Mouse (Mus musculus) liver, postnatal 0 days (tissue): Measurements from ENCODE around the gene Btbd18. TPM values are rescaled to one million over a fixed set of nuclear protein-coding genes. Genes with fewer than 3 reads are reported as not detected.

Experiments
- ATAC-seq: fragments of 200-750 bp; cut with Nextera tagmentation; 2 replicates; pipeline ENCODE4 v1.8.0; 2017; ENCODE audit warnings: mild to moderate bottlenecking, moderate library complexity
- DNase-seq: peaks from one replicate; pipeline ENCODE4 v3.0.0-alpha.2; 2016
- H3K27ac ChIP-seq: fragments of 300-500 bp; sonication (generic); 2 replicates; pipeline ENCODE4 v1.5.1; 2014; ENCODE audit warnings: antibody characterized with exemption, moderate library complexity, mild to moderate bottlenecking, low read depth
- H3K27me3 ChIP-seq: fragments of 300-500 bp; sonication (generic); 2 replicates; pipeline ENCODE4 v1.6.1; 2014; ENCODE audit warnings: low read length, control low read depth, mixed read lengths; ENCODE audit not compliant: insufficient read depth
- H3K36me3 ChIP-seq: fragments of 300-500 bp; sonication (generic); replicated peaks from 2 replicates; pipeline ENCODE4 v1.6.1; 2014; ENCODE audit warnings: mild to moderate bottlenecking, control low read depth, low read length, moderate library complexity, mixed read lengths; ENCODE audit not compliant: insufficient read depth
- H3K4me1 ChIP-seq: fragments of 300-500 bp; sonication (generic); 2 replicates; pipeline ENCODE4 v1.6.1; 2014; ENCODE audit warnings: antibody characterized with exemption, mild to moderate bottlenecking, control low read depth; ENCODE audit not compliant: insufficient read depth
- H3K4me2 ChIP-seq: fragments of 300-500 bp; sonication (generic); 2 replicates; pipeline ENCODE4 v1.6.1; 2014; ENCODE audit warnings: low read depth, mild to moderate bottlenecking, low read length, moderate library complexity, mixed read lengths
- H3K4me3 ChIP-seq: fragments of 300-500 bp; sonication (generic); 2 replicates; pipeline ENCODE4 v1.5.1; 2014; ENCODE audit warnings: low read depth, low read length
- H3K9ac ChIP-seq: fragments of 300-500 bp; sonication (generic); replicated peaks from 2 replicates; pipeline ENCODE4 v1.6.1; 2014; ENCODE audit warnings: mild to moderate bottlenecking, moderate library complexity
- H3K9me3 ChIP-seq: fragments of 300-500 bp; sonication (generic); 2 replicates; pipeline ENCODE4 v1.6.1; 2016; ENCODE audit warnings: mild to moderate bottlenecking, control low read depth, low read length, mixed read lengths
- CTCF ChIP-seq: sonication (generic); IDR thresholded peaks from 2 replicates; pipeline ENCODE4 v1.5.1; 2016; ENCODE audit warnings: antibody characterized with exemption, low read depth
- EP300 ChIP-seq: IDR thresholded peaks from 2 replicates; pipeline ENCODE4 v1.6.1; 2016; ENCODE audit warnings: antibody characterized with exemption, low read depth, mild to moderate bottlenecking
- WGBS: fragments of 180-500 bp; shearing (Covaris S2); extraction: QIAGEN DNeasy Blood & Tissue Kit; methylation state at CpG from one replicate; pipeline ENCODE4 v1.1.7; 2014; ENCODE audit not compliant: insufficient replicate concordance; 5-methylcytosine and 5-hydroxymethylcytosine counted together
- polyA plus RNA-seq: library from polyadenylated mRNA; unstranded; fragments of >200 nt; fragmentation: Nextera tagmentation; extraction: Ambion mirVana; gene quantifications from 2 replicates; pipeline ENCODE4 v1.2.1, GENCODE M21; 2015

Btbd18 gene
- polyA plus RNA-seq, 1 experiment from 2014 or later, result not detected

DNA sequence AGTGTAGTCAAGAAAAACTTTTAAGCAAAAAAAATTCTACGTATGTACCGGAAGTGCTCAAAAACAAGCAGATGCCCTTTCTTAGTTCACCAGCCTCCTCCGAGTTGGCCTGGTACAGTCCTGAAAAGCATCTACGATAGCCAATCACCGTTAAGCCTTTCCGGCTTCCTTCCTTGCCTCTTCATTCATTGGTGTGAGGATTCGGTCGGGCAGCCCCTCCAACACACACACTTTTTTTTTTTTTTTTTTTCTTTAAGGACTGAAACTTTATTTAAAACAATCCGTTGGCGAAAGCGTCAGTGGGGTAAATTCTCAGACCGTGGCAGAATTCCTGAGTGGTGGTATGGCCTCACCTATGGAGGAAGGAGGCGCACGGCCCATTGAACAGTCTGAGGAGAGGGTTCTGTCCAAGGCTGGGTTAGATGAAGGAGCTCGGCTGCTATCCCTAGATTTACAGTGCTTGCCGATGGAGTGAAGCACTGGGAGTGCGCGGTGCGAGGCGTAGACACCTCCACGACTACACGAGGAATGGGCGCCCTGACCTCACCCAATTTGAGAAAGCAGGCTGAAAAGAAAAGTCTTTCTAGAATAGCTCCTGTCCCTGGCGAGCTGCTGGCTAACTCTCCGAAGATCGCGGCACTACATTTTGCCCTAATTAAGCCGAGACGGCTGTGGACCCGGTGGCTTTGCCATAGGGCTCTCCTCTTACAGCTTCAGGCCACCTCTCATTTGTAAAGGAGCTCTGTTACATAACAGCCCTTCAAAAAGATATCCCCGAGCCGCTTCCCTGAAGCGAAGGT, 56.9 kb downstream of the Btbd18 start:
- Histone ChIP-seq H3K4me1 (peaks cover 14% of the 10 kb centered on the region), H3K27me3 (no peaks in the 10 kb centered on the region), H3K4me3 (peak overlapping the region; percentile 90), H3K4me2 (peak overlapping the region; percentile 91), H3K27ac (peak overlapping the region; percentile 94), H3K9ac (peak overlapping the region; percentile 82), H3K36me3 (peaks cover 7% of the 10 kb centered on the region), H3K9me3 (no peaks in the 10 kb centered on the region)
- DNase-seq (peak; percentile 68), ATAC-seq (peak; percentile 88)
- TF ChIP-seq EP300 (peak; percentile 72), CTCF (no peak)
- WGBS, result under 1% methylated on average over 33 of the region's 33 CpGs

GRCm38 (mm10) chr2:84716423-84717355, 57.8 kb downstream of the Btbd18 start:
- H3K36me3 ChIP-seq, result peaks cover 4% of the 10 kb centered on the region; the same call in 1 of the 2 replicates
- H3K9me3 ChIP-seq, result no peaks in the 10 kb centered on the region
- WGBS, result 19% methylated on average over 9 of the region's 9 CpGs
- TF ChIP-seq CTCF (no peak), EP300 (no peak)
- no peak for ATAC-seq
- H3K4me1 ChIP-seq, result peaks cover 18% of the 10 kb centered on the region
- no peak for DNase-seq
- no peaks in the 10 kb centered on the region for H3K27me3 ChIP-seq
- H3K4me3 ChIP-seq, result peak overlapping the region; percentile 90
- peak overlapping the region; percentile 91 for H3K4me2 ChIP-seq
- H3K27ac ChIP-seq, result peak overlapping the region; percentile 94
- peak overlapping the region; percentile 82 for H3K9ac ChIP-seq

DNA sequence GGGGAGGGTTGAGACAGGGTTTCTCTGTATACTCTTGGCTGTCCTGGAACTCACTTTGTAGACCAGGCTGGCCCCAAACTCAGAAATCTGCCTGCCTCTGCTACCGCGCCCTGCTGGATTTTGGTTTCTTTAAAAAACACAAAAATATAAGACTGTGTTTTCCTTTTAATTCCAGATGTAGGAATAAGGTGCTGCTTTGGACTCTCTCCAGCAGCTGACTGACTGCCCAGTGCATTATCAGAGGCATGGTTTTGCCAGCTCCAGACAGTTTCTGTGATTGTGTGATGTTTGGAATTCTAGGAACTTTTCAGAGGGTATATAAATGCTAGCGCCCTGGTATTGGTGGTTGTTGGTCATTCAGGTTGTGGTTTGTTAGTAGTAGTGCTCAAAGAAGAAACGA, 58.5 kb downstream of the Btbd18 start:
- ATAC-seq (no peak), DNase-seq (no peak)
- WGBS, result 90% methylated on average over 4 of the region's 4 CpGs
- Histone ChIP-seq H3K4me2 (peak overlapping the region; percentile 91; the same call in 1 of the 2 replicates), H3K27ac (peak overlapping the region; percentile 66; the same call in 1 of the 2 replicates), H3K9me3 (no peaks in the 10 kb centered on the region), H3K4me1 (peaks cover 15% of the 10 kb centered on the region), H3K36me3 (peaks cover 9% of the 10 kb centered on the region; the same call in 1 of the 2 replicates), H3K4me3 (no peak overlapping the region), H3K9ac (no peak overlapping the region), H3K27me3 (no peaks in the 10 kb centered on the region)
- TF ChIP-seq EP300, result no peak

Other genes with a start within 250 kb of the Btbd18 start
- gene Calcrl, start 233.7 kb upstream of the Btbd18 start, polyA plus RNA-seq, result 9.4 and 12.8 TPM in 2 replicates
- gene Tfpi, start 182.3 kb upstream of the Btbd18 start, polyA plus RNA-seq, result 12.2 and 15.2 TPM in 2 replicates
- 9.0 and 9.5 TPM in 2 replicates for gene Ctnnd1, start 8.3 kb upstream of the Btbd18 start, polyA plus RNA-seq
- 53.6 and 57.6 TPM in 2 replicates for gene Selenoh, start 11.7 kb downstream of the Btbd18 start, polyA plus RNA-seq
- not detected in 2 replicates for gene Gm28635, start 19.0 kb downstream of the Btbd18 start, polyA plus RNA-seq
- gene Med19, start 19.3 kb downstream of the Btbd18 start, polyA plus RNA-seq, result 12.7 and 13.2 TPM in 2 replicates
- gene Tmx2, start 20.1 kb downstream of the Btbd18 start, polyA plus RNA-seq, result 55.9 and 60.6 TPM in 2 replicates
- 11.3 and 13.4 TPM in 2 replicates for gene Zdhhc5, start 56.1 kb downstream of the Btbd18 start, polyA plus RNA-seq
- 31.7 and 32.1 TPM in 2 replicates for gene Clp1, start 68.3 kb downstream of the Btbd18 start, polyA plus RNA-seq
- gene Ypel4, start 75.0 kb downstream of the Btbd18 start, polyA plus RNA-seq, result 18.4 and 20.9 TPM in 2 replicates
- gene Gm19426, start 84.6 kb downstream of the Btbd18 start, polyA plus RNA-seq, result 1.2 and 1.3 TPM in 2 replicates
- 344 and 356 TPM in 2 replicates for gene Serping1, start 116.4 kb downstream of the Btbd18 start, polyA plus RNA-seq
- gene Ube2l6, start 139.7 kb downstream of the Btbd18 start, polyA plus RNA-seq, result 276 and 305 TPM in 2 replicates
- 0.15 and 0.98 TPM in 2 replicates for gene Smtnl1, start 163.6 kb downstream of the Btbd18 start, polyA plus RNA-seq
- gene Timm10, start 167.9 kb downstream of the Btbd18 start, polyA plus RNA-seq, result 59.8 and 63.9 TPM in 2 replicates
- 67.8 and 74.2 TPM in 2 replicates for gene Slc43a1, start 179.8 kb downstream of the Btbd18 start, polyA plus RNA-seq
- gene Rtn4rl2, start 227.6 kb downstream of the Btbd18 start, polyA plus RNA-seq, result 0.14 and 0.31 TPM in 2 replicates